13 mouse cellular contexts compared by ENCODE assay signal in the genomic region with DNA sequence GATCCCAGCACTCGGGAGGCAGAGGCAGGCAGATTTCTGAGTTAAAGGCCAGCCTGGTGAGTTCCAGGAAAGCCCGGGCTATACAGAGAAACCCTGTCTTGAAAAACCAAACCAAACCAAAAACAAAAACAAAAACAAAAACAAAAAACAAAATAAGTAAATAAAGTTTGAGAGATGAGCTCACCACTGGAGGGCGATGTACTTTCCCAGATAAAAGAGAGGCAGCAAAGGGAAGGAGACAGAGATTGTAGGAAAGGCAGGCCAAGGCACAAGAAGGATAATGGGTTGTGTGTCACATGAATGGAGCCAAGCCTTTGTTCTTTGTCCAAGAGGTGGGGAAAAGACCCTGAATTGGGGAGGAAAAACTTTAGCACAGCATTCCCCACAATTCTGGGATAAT.
"Had no signal": no experiment of that assay in that cellular context is flagged by ENCODE, and none has a peak within 500 bp of the region (broad histone marks: within the 10 kb centered on the region; RNA-seq: fewer than 3 reads in every experiment).

No protein-coding gene starts in this region.

- DNase-seq: kidney, adult 8-10 months; kidney, postnatal 36 days; liver, embryonic 13.5 days; liver, postnatal 0 days; lung, postnatal 14 days; right cerebral cortex, postnatal 14 days; thymus, adult 2 months; thymus, postnatal 25 days had no signal

- H3K27ac ChIP-seq: limb, embryonic 15.5 days; liver, embryonic 13.5 days; lung, embryonic 15.5 days; midbrain, embryonic 12.5 days; neural tube, embryonic 12.5 days; stomach, embryonic 15.5 days had no signal

- H3K4me3 ChIP-seq: limb, embryonic 15.5 days; liver, embryonic 13.5 days; lung, embryonic 15.5 days; midbrain, embryonic 12.5 days; neural tube, embryonic 12.5 days; stomach, embryonic 15.5 days had no signal
